Mouse (Mus musculus) bone marrow macrophage, adult 2 months (primary cell): ENCODE data around the gene Clgn.

Experiments used
- CTCF ChIP-seq: IDR thresholded peaks from 2 replicates; pipeline ENCODE4 v1.5.1; 2012; ENCODE audit warnings: low read depth, mild to moderate bottlenecking, low read length, moderate library complexity
- POLR2A ChIP-seq: IDR thresholded peaks from 2 replicates; pipeline ENCODE4 v1.6.1; 2012; ENCODE audit warnings: mild to moderate bottlenecking, low read depth, low read length, borderline replicate concordance

- TF ChIP-seq CTCF = no peak
- TF ChIP-seq POLR2A = no peak
Observed at GRCm38 (mm10) chr8:83417970-83418369, 28.3 kb downstream of the Clgn start.
